Mouse (Mus musculus) inflammation-experienced regulatory T-cells, adult 6 months (primary cell): ENCODE measurements around the gene Flcn. TPM values are rescaled to one million over a fixed set of nuclear protein-coding genes. Genes with fewer than 3 reads are reported as not detected.
"Not testable (repeated sequence)": the region's sequence is repeated elsewhere in the genome, so short reads cannot be mapped to it uniquely, and the experiment has no call there.

ENCODE experiments used
- ATAC-seq: one replicate; pipeline ENCODE4 v1.8.0; 2017
- polyA plus RNA-seq, 3 experiments: library from polyadenylated mRNA; unstranded; fragments of 100-300 nt; shearing (Covaris generic); gene quantifications; one replicate each; pipeline ENCODE4 v1.2.1; 2017

Gene Flcn
- polyA plus RNA-seq, result 10 to 100 TPM; 19.6 to 30.6 (median 23.2) TPM

- ATAC-seq, result peak; percentile 82
These were observed at the start of gene Flcn for GRCm38 (mm10) chr11:59809670-59810474. Gene Flcn, minus strand, starts transcription at chr11:59810016.

GRCm38 (mm10) chr11:59852865-59853264 lies 43.0 kb upstream of the Flcn start:
- no peak for ATAC-seq

DNA sequence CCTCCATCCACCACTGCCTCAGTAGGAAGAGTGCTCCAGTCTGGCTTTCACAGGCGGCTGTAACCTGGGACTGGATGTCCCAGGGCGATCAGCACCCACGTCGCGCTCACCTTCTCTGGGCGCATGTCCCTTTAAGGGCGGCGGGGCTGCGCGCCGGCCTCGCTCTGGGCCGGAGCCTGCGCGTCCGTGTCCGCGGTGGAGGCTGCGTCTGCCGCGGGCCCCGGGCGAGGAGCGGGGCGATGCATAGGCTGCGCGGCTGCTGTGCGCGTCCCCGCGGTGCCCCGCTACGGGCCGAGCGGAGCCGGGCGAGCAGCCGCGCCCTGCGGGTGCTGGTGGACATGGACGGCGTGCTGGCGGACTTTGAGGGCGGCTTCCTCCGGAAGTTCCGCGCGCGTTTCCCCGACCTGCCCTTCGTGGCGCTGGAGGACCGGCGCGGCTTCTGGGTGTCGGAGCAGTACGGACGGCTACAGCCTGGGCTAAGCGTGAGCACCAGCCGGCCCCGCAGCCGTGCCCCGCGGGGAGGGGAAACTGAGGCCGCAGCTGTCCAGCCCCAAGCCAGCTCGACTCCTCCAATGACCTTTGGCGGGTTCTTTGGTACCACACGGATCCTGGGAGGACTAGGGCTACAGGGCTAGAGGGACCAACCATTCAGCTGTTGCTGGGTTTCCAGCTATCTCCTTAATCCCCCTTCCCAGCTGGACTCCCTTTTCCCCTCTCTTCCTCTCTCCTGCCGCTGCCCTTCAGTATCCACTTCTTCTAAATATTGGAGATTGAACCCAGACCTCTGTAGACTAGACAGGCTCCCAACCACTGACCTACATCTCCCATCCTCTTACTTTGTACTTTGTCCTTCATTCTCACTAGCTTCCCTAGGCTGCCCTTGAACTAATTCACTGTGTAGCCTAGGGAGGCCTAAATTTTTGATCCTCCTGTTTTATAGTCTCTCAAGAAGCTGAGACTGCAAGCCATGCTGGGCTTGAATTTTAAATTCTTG lies 38.4 kb upstream of the Flcn start:
- peak; percentile 74 for ATAC-seq

- peak; percentile 67 for ATAC-seq
These were observed 37.3 kb upstream of the Flcn start for GRCm38 (mm10) chr11:59847131-59847530.

GRCm38 (mm10) chr11:59846311-59846710 lies 36.5 kb upstream of the Flcn start:
- ATAC-seq, result no peak

- peak; percentile 93 for ATAC-seq
These were observed 29.8 kb upstream of the Flcn start, which contains the start of gene Cops3 for GRCm38 (mm10) chr11:59839459-59840126. Gene Cops3, minus strand, starts transcription at chr11:59839838.

DNA sequence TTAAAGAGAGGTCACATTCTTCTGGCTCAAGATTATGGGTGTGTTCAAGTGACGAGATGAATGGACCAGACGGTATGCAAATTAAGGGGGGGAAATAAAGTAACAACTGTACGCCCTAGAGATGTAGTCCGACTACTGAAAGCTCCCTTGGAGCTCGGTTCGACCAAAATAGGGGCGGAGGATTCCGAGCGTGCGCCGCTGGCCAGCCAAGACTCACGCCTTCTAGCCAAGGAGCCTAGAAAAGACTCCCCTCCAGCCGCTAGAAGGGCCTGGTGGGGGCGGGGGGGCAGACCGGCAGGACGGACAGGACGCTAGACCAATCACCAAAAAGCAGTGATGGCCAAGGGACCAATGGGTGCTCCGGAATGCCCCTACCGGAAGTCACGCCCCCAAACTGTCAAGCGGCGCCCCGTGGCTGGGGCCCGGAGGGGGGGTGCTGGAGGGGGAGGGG lies 29.2 kb upstream of the Flcn start, which contains the start of gene Nt5m:
Gene Nt5m (plus strand): TSS at position 440 of the 451 bp plus-strand sequence.
- peak; percentile 80 for ATAC-seq

DNA sequence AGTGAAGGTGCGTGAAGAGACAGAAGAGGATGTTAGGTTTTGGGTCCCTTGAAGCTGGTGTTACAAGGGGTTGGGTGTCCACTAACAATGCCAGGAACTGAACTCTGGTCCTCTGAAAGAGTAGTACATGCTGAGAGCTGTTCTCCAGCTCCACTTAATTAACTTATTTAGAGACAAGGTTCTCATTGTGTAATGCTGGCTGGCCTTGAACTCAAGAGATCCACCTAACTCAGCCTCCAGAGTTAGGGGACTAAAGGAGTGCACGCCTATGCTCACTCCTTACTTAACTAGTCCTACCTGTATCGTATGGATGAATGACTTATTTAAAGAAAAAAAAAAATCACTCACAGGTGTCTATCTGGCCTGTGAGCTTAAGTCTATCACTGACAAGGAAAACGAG lies 28.6 kb upstream of the Flcn start:
- ATAC-seq, result no peak

GRCm38 (mm10) chr11:59837789-59838188 lies 28.0 kb upstream of the Flcn start:
- ATAC-seq, result not testable (repeated sequence)

GRCm38 (mm10) chr11:59821625-59822024 lies 11.8 kb upstream of the Flcn start:
- no peak for ATAC-seq

DNA sequence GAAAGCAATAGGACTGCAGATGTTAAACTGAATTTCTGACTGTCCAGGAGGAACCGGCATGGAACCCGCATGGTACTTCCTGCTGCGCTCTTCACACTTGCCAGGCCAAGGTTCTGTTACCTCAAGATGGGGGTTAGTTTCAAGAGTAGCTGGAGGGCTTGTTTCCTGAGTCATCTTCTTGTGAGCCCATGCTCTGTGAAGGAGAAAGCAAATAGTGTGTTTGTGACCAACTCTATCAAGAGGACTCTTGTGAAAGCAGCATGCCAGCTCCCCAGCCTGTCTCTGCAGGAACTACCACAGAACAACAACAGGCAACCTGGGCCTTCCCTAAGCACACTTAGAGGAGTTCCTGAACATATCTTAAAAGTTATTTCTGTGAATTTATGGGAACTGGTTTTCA lies 8.1 kb upstream of the Flcn start:
- ATAC-seq, result no peak

GRCm38 (mm10) chr11:59815482-59816065 lies 5.8 kb upstream of the Flcn start:
- ATAC-seq, result no peak

DNA sequence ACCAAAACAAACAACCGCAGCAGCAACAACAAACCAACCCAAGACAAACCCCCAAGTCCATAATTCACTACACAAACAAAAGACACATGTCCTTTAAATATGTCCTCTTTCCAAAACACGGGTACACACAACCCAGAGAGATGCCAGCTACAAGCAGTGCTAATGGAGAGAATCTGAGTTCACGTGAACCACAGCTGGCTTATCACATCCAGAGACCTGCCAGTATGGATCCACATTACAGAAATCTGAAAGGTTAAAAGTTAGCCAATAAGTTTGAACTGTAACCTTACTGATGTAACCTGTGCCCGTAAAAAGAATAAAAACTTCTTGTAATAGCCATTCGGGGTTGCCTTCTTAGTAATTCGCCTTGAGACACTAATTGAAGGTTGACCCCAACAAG lies 5.1 kb upstream of the Flcn start:
- ATAC-seq, result no peak

DNA sequence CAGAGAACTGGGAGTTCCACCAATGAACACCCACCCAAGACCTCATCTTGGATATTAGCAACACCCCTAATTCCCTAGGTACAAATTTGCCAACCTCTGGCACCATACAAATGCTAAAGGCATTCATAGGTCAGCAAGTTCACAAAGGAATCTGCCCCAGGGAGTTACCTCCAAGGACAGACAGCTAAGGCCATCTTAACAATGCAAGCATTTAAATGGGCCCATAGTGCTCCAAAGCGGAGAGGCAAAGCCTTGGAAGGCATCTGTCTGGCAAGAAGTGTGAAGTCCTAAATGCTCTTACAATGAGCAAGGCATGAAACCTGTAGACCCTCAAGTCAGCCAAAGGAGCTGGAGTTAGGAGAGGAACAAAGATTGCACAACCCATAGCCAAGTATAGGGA lies 4.5 kb upstream of the Flcn start:
- no peak for ATAC-seq

DNA sequence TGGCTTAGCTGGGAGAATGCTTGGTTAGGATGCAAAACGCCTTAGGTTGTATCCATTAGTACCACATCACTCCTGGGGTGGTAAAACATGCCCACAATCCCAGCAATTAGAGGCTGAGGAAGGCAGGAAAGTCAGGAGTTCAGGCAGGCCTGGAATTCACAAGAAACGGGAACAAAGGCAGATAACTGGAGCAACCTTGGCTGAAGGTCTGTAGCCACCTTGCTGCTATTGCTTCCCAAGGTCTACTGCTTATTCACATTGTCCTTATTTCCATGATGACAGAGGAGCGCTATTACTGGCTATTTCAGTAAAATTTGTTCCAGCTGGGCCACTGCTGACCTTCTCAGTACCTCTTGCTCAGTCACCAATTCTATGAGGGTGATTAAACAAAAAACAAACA lies 3.5 kb upstream of the Flcn start:
- ATAC-seq, result no peak

DNA sequence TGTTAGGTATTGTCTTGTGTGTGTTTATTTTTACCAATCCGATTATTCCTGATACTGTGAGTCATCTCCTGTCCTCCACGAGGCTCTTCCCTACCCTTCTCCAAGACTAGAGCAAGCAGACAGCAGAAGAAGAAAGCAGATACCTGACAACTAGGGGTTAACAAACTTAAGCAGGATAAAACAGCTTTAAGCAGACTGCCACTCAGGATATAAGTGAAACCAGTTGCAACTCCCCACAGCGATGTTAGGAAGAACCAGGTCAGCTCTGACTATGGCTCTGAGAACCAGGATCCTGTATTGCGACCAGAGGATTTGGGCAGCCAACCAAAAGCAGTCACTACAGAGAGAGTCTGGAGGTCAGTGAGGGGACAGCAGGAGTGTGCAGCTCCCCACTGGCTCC lies 1.4 kb upstream of the Flcn start:
- no peak for ATAC-seq

DNA sequence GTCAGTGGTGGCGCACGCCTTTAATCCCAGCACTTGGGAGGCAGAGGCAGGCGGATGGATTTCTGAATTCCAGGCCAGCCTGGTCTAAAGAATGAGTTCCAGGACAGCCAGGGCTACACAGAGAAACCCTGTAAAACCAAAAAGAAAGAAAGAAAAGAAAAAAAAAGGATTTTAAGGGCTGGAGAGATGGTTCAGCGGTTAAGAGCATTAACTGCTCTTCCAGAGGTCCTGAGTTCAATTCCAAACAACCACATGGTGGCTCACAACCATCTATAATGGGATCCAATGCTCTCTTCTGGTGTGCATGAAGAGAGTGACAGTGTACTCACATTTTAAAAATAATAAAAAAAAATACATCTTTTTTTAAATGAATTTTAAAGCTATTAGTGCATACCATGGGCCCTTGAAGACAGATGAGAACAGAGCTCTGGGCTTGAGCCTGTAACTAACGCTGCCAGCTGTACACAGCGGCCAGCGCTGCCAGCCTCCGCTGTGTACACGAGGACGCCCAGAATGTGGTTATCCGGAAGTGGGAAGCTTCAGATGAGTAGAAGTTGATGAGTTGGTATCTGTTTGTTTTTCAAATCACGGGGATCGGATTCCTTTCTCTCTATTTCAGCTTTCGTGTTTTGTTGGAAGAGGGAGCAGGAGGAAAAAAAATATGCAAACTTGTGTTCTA lies 803 bp upstream of the Flcn start:
- no peak for ATAC-seq

DNA sequence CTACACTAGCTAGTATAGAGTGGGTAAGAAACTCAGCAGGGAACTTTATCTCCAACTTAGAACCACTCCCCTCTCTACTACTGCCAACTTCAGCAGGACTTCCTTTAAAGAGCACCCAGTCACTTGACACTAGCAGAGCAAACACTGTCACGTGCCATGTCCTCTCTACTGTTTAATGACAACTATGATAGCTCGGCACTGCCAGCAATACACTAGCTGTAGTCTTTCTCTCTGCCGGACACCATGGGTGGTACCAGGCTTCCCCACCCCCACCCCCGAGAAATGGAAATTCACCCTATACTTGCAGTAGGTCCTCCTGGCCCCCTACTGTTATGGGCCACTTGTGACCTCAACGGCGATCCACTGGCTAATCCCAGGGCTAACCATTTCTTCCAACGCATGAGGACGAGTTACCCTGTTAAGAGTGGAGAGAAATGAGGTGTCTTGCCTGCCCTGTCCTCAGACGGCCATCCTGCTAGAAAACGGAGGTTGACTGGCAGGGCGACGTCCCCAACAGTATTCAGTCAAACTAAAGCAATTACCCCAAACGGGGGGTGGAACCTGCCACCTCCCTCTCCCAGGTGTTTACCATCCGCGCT lies 646 bp downstream of the Flcn start:
- ATAC-seq, result peak; percentile 58

DNA sequence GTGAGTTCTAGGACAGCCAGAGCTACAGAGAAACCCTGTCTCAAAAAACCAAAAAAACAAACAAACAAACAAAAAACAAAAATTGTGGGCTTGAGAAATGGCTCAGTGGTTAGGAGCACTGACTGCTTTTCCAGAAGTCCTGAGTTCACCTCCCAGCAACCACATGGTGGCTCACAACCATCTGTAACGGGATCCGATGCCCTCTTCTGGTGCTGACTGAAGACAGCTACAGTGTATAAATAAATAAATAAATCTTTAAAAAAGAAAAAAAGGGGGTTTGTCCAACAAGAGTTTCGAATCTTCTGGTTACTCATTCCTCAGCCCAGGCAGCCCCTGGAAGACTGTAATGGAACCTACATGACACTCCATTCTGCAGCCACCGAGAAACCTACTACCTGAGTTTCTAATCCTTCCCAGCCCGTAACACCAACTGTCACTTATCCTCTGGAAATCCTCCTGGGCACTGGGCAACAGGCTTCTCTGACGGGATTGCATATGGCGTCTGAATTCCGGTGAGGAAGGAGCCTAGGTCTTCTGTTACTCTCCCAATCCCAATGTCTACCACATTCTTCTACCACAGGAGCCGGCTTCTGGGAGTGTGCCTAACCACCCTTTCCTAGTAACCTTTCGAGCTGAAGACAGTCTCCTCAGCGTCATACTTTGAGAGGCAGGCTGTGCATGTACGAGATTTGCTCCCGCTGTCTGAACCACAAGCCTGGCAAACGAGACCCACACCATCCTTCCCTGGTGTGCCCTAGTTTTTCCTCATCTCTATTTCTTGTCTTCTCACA lies 1.5 kb downstream of the Flcn start:
- ATAC-seq, result no peak

- ATAC-seq, result no peak
These were observed 4.2 kb downstream of the Flcn start for GRCm38 (mm10) chr11:59805656-59806055.
